Mouse (Mus musculus) C2C12 (cell line): Measurements from ENCODE around the gene Rad50. TPM values are rescaled to one million over a fixed set of nuclear protein-coding genes. Genes with fewer than 3 reads are reported as not detected.

Source experiments
- H3K27me3 ChIP-seq: one replicate; pipeline ENCODE4 v1.6.1; 2011; ENCODE audit not compliant: control insufficient read depth, insufficient read depth, insufficient read length
- H3K36me3 ChIP-seq: one replicate; pipeline ENCODE4 v1.6.1; 2011; ENCODE audit not compliant: control insufficient read depth, insufficient read depth
- H3K4me3 ChIP-seq: one replicate; pipeline ENCODE4 v1.5.1; 2011; ENCODE audit warnings: mild to moderate bottlenecking, control low read depth; ENCODE audit not compliant: poor library complexity, insufficient read depth, severe bottlenecking
- H3K79me2 ChIP-seq: one replicate; pipeline ENCODE4 v1.6.1; 2011; ENCODE audit not compliant: control insufficient read depth, insufficient read depth
- H3K79me3 ChIP-seq: one replicate; pipeline ENCODE4 v1.6.1; 2011; ENCODE audit warnings: low read depth, control low read depth
- H3ac ChIP-seq: one replicate; pipeline ENCODE3; 2011; ENCODE audit warnings: low read depth; ENCODE audit not compliant: control insufficient read depth, insufficient read length
- CEBPB ChIP-seq: IDR thresholded peaks from one replicate; pipeline ENCODE4 v1.6.1; 2011; ENCODE audit warnings: low read depth, mild to moderate bottlenecking, control low read depth, moderate library complexity
- CTCF ChIP-seq: IDR thresholded peaks from one replicate; pipeline ENCODE4 v1.5.1; 2011; ENCODE audit not compliant: control insufficient read depth, insufficient read depth, insufficient read length
- FOSL1 ChIP-seq: IDR thresholded peaks from one replicate; pipeline ENCODE4 v1.8.0; 2011; ENCODE audit warnings: mild to moderate bottlenecking, low read length; ENCODE audit not compliant: poor library complexity, insufficient read depth, severe bottlenecking
- MAX ChIP-seq: IDR thresholded peaks from one replicate; pipeline ENCODE4 v1.6.1; 2011; ENCODE audit warnings: mild to moderate bottlenecking, control low read depth
- MYOD1 ChIP-seq: IDR thresholded peaks from one replicate; pipeline ENCODE4 v1.6.1; 2011; ENCODE audit warnings: low read depth; ENCODE audit not compliant: control insufficient read depth, insufficient read length
- MYOG ChIP-seq: IDR thresholded peaks from one replicate; pipeline ENCODE4 v1.6.1; 2011; ENCODE audit not compliant: control insufficient read depth, insufficient read length; ENCODE audit errors: extremely low read depth
- USF1 ChIP-seq: IDR thresholded peaks from one replicate; pipeline ENCODE4 v1.6.1; 2011; ENCODE audit warnings: low read depth, mild to moderate bottlenecking, control low read depth, moderate library complexity
- long read RNA-seq, 2 experiments: library from polyadenylated mRNA; unstranded; transcript quantifications; one replicate each; pipeline ENCODE4 v2.0.0; 2019 to 2020
- polyA plus RNA-seq: library from polyadenylated mRNA; unstranded; fragments of >200 nt; fragmentation: generic; extraction: Trizol; gene quantifications from one replicate; pipeline ENCODE4 v1.2.1, GENCODE M21; 2012; ENCODE audit warnings: missing spikeins

Rad50 gene
- polyA plus RNA-seq: 7.9 TPM
- long read RNA-seq, experiment 1, partial matches to known transcripts: 9 of 13 reads
- long read RNA-seq, experiment 1, other reads (novel, unspliced or antisense): 4 of 13 reads
- long read RNA-seq, experiment 2, full-length matches to known transcripts: 4 of 83 reads
- long read RNA-seq, experiment 2, partial matches to known transcripts: 71 of 83 reads
- long read RNA-seq, experiment 2, other reads (novel, unspliced or antisense): 8 of 83 reads

- Histone ChIP-seq H3ac (peak within 1 kb of the TSS; percentile 97), H3K79me3 (peaks cover 10% of the 10 kb centered on the region), H3K79me2 (peaks cover 19% of the 10 kb centered on the region), H3K27me3 (no peaks in the 10 kb centered on the region), H3K4me3 (peak within 1 kb of the TSS; percentile 92), H3K36me3 (peaks cover 12% of the 10 kb centered on the region)
- TF ChIP-seq USF1 (peak; percentile 97), MAX (peak; percentile 99), CEBPB (no peak), FOSL1 (no peak), MYOD1 (no peak)
Measured at GRCm38 (mm10) chr11:53706934-53707717, at the start of gene Rad50. Gene Rad50 (minus strand): TSS chr11:53707319.

GRCm38 (mm10) chr11:53755011-53755595 is 48.0 kb upstream of the Rad50 start:
- Histone ChIP-seq H3K36me3 (no peaks in the 10 kb centered on the region), H3ac (no peak overlapping the region), H3K27me3 (no peaks in the 10 kb centered on the region), H3K79me3 (no peaks in the 10 kb centered on the region), H3K4me3 (no peak overlapping the region), H3K79me2 (no peaks in the 10 kb centered on the region)
- TF ChIP-seq MAX (no peak), MYOG (no peak)

GRCm38 (mm10) chr11:53749716-53750352 is 42.7 kb upstream of the Rad50 start:
- H3K79me3 ChIP-seq: no peaks in the 10 kb centered on the region
- H3K36me3 ChIP-seq: no peaks in the 10 kb centered on the region
- H3K79me2 ChIP-seq: no peaks in the 10 kb centered on the region
- no peaks in the 10 kb centered on the region for H3K27me3 ChIP-seq
- TF ChIP-seq USF1 (no peak), CTCF (no peak), MAX (no peak), CEBPB (no peak), MYOG (no peak), FOSL1 (no peak), MYOD1 (no peak)
- no peak overlapping the region for H3ac ChIP-seq
- no peak overlapping the region for H3K4me3 ChIP-seq

- Histone ChIP-seq H3K79me3 (no peaks in the 10 kb centered on the region), H3ac (no peak overlapping the region), H3K79me2 (no peaks in the 10 kb centered on the region), H3K27me3 (no peaks in the 10 kb centered on the region), H3K4me3 (no peak overlapping the region), H3K36me3 (no peaks in the 10 kb centered on the region)
- TF ChIP-seq MAX: no peak
- no peak for TF ChIP-seq MYOG
- TF ChIP-seq CEBPB: no peak
- no peak for TF ChIP-seq CTCF
- TF ChIP-seq MYOD1: no peak
- no peak for TF ChIP-seq USF1
- TF ChIP-seq FOSL1: no peak
Measured at GRCm38 (mm10) chr11:53749306-53749705, 42.2 kb upstream of the Rad50 start.

GRCm38 (mm10) chr11:53748614-53749013 is 41.5 kb upstream of the Rad50 start:
- no peaks in the 10 kb centered on the region for H3K36me3 ChIP-seq
- H3K27me3 ChIP-seq: no peaks in the 10 kb centered on the region
- H3K79me3 ChIP-seq: no peaks in the 10 kb centered on the region
- H3K79me2 ChIP-seq: no peaks in the 10 kb centered on the region
- H3ac ChIP-seq: no peak overlapping the region
- TF ChIP-seq MAX: no peak
- no peak for TF ChIP-seq CTCF
- TF ChIP-seq MYOD1: no peak
- no peak for TF ChIP-seq FOSL1
- no peak for TF ChIP-seq MYOG
- no peak for TF ChIP-seq USF1
- no peak for TF ChIP-seq CEBPB
- no peak overlapping the region for H3K4me3 ChIP-seq

GRCm38 (mm10) chr11:53747985-53748384 is 40.9 kb upstream of the Rad50 start:
- Histone ChIP-seq H3K79me2 (no peaks in the 10 kb centered on the region), H3K27me3 (no peaks in the 10 kb centered on the region), H3ac (no peak overlapping the region), H3K36me3 (no peaks in the 10 kb centered on the region), H3K4me3 (no peak overlapping the region), H3K79me3 (no peaks in the 10 kb centered on the region)
- TF ChIP-seq USF1 (no peak), MYOG (no peak), FOSL1 (no peak), MAX (no peak), MYOD1 (no peak), CTCF (no peak), CEBPB (no peak)
